Mouse (Mus musculus) cerebellum, postnatal 25 days (tissue): Measurements from ENCODE around the gene Nox3.
A peak's percentile ranks its signal among the peaks of the same experiment; 100 is the strongest.

Source experiments
- DNase-seq, 2 experiments: peaks; one replicate each; pipeline ENCODE4 v3.0.0; 2021; ENCODE audit warnings: mixed read lengths in 2 of 2

The Nox3 gene

GRCm38 (mm10) chr17:3602954-3603672 lies 92.9 kb downstream of the Nox3 start:
- peak in 1 of 2 experiments; percentile 34 for DNase-seq

- no peak for DNase-seq
These were observed 97.7 kb downstream of the Nox3 start for GRCm38 (mm10) chr17:3598393-3598792.

DNA sequence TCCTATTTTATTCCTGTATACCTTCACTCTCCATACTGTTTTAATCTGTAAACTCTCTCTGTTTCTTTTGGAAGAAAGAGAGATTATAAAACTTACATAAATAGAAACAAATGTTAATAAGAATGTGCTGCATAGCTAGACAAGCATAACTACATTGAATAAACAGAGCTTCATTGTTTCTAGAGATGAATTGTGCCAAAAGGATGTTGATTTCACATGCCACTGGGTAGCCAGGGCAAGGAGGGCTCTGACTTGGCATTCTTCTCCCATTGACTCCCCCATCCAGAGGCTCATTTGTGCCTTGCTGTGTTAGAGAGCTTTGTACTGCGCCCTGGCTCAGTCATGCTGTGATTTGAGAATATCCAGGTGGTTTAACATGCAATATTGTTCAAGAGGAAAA lies 98.2 kb downstream of the Nox3 start:
- no peak for DNase-seq

DNA sequence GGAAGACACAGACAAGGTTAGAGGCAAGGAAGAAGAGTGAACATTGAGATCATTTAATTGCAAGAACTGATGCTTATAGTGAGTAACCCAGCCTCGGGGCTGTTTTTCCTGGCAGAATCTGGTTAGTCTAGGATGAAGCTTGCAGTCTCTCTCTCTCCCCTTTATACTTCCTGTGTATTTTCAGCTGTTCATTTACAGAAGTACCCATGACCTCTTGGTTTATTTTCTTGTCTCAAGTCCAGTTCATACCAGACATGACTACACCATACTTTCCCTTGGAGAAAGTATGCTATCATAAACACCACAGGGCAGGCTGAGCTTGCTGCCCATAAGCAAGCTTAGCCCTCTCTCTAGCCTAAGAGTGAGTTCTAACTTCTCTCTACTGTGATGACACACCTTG lies 98.9 kb downstream of the Nox3 start:
- DNase-seq, result no peak
